Mouse (Mus musculus) hematopoietic stem cell, adult 5-6 weeks (primary cell): ENCODE measurements around the gene Tulp4. TPM values are rescaled to one million over a fixed set of nuclear protein-coding genes. Genes with fewer than 3 reads are reported as not detected.
A peak's percentile ranks its signal among the peaks of the same experiment; 100 is the strongest.

ENCODE experiments used
- ATAC-seq, 2 experiments: fragments of 125-278 bp in 1 of 2; replicated peaks in 1 of 2; 2 replicates each; pipeline ENCODE4 v1.8.0; 2016 to 2017; ENCODE audit warnings: inconsistent platforms in 2 of 2, mild to moderate bottlenecking in 2 of 2, moderate number of reproducible peaks in 2 of 2, low read depth in 1 of 2, moderate TSS enrichment in 1 of 2; ENCODE audit not compliant: low FRiP score in 2 of 2, poor library complexity in 2 of 2, severe bottlenecking in 2 of 2, insufficient read depth in 1 of 2, low TSS enrichment in 1 of 2
- total RNA-seq: library from RNA; stranded (forward); fragments of 172-1452, 232-1000 nt; gene quantifications from 2 replicates; pipeline ENCODE4 v1.2.3, GENCODE M21; 2017

Tulp4 gene
- 10.1 and 16.3 TPM in 2 replicates for total RNA-seq

DNA sequence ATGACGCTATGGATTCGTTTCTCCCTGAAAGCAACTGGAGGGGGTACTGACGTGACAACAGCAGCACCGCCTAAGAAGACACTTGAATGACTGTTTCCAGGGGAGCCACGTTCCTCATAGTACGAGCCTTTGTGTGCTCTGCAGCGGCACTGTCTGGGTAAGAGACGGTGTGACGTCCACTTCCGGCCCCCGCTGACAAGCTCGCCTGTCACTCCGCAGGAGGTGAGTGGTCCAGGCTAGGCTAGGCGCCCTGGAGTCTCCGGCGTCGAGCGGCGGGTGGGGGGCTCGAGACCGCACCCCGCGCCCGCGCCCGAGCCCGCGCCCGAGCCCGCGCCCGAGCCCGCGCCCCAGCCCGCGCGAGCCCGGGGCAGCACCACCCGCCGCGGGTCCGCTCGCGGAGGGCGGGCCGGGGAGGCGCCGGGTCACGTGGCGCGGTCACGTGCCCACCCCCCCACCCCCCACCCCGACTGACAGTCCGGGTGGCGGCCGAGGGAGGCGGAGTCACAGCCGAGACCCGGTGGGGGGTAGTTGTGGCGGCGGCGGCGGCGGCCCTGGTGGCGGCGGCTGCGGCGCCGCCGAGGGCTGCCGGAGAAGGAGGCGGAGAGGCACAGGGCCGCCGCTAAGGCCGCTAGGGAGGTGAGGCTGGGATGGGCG lies at the start of gene Tulp4:
TSS of gene Tulp4 (plus strand) at position 77 of the 654 bp plus-strand sequence.
- ATAC-seq: peak; percentile 67 to 80

DNA sequence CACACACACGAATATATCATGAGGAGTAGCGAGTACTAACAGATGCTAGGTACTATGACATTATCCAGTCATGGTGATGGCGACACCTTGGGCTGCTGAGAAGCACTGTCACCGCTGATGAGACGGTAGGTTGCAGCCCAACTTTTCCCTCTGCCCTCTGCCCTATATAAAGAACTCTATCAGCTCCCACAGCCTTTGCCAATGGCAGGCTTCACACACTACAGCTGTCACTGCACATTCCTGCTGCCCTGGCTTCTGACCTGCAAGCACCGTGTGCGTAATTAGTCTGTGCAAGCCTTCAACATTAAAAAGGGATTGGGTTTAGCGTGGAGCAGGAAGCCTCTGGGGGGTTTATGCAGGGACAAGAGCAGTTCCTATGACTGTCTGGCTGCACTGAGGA lies 43.4 kb upstream of the Tulp4 start:
- no peak for ATAC-seq

DNA sequence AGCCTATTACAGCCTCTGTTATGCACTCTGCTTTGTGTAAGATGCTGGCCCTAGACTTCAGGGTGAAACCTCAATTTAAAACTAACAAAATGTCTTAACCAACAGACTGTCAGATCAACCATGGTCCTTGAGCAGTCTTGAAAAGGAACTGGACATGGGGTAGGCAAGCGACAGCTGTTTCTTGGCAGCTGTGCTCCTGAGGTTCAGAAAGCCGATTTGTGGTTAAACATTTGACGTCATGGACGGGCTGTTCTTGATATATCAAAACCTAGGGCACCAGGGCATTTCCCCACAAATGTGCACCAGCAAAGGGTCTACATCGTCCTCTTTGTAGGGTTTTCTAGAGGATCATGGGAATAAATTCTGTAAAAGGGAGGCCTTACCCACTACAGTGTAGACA lies 42.7 kb upstream of the Tulp4 start:
- ATAC-seq: no peak

DNA sequence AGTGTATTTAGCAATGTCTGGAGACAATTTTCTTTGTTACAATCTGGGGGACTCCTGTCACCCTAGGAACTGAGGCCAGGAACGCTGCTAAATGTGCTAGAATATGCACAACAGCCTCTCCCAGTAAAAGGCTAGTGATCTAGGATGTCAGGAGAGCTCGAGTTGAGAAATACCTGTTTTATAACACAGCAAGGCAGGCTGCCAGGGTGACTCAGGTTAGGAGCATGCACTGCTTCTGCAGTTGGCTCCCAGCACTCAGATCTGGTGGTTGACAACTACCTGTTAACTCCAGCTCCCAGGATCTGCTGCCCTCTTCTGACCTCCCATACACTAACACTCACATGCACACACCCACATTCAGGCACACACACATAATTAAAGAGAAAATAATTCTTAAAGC lies 40.2 kb upstream of the Tulp4 start:
- no peak for ATAC-seq

DNA sequence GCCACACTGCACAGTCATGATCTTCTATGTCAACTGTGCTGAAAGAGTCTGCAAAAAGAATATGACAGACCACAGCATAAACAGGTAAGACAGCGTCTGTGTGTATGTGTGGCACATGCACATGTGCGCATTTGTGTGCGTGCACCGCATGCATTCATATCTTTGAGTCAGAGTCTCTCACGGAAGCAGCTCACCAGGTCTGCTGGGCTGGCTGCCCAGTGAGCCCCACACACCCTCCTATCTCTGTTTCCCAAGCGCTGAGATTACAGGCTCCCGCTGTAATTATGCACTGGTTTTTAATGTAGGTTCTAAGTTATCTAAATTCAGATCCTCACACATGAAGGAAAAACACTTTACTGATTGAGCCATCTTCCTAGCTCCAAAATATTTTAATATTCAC lies 38.6 kb upstream of the Tulp4 start:
- ATAC-seq: no peak

DNA sequence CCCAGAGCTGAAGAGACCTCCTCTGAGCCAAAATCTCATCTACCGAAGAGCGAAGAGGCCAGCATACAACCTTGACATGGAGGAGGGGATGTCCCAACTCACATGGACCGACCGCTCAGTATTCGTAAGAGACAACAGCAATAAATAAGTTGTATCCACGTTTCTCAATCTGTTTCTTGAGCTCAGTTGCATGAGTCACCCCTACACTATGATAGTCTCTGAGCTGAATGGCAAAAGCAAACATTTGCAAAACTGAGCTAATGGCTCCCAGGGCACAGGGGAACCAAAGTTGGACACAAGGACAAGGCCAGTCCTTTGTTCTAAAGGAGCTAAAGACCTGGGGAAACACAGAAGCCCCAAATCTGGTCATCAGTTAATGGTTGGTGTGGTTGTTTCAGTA lies 36.4 kb upstream of the Tulp4 start:
- ATAC-seq: no peak

DNA sequence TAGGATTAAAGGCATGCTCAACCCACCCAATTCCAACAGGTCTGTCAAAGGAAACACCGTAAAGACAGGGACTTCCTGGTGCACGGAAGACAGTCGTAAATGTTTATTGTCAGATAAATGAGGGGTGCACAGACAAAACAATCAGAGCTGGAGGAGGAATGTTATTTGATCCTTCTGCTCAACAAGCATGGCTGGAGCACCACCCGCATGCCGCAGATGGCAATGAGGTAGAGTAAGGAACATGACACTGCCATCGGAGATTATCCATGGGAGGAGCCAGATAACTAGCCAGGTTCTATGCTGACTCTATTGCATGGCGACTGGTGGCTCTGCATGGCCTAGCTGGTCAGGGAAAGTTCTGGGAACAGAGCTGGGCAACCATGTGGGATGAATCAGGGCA lies 32.8 kb upstream of the Tulp4 start:
- no peak for ATAC-seq

DNA sequence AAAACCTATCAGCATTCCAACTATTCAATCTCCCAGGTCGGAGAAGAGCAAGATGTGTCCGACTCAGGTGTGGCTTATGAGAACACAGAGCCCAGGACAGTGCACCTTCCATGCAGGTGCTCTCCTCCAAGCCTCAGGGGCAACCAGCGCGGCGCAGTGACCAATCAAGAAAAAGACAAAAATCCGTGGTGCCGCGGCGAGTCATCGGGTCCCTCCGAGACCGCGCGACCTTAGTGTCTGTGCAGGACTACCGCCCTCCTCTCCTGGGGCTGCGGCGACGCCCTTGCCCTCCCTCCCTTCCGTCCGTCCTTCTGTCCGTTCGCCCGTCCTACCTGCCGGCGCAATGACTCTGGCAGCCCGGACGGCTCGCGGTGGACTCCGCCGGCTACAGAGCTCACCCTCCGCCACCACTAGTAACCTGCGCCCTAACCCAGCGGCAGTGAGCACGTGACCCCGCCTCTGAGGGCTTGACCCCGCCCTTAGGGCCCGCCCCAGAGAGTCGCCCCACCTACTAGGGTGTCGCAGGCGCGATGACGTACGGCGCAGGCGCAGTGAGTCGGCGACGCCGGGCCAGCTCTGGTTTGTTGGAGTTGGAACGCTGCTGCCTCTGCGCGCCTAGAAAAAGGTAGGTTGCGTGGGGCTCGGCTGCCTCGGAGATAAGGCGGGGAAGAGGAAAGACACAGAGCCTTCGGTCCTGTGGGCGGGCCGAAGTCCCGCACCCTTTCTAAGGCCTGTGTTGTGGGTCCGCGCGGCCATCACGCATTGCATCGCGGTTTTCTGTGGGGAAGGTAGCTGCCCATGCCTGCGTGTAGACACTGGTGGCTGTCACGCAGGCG lies 26.7 kb upstream of the Tulp4 start, which contains the start of the genes Serac1 and Gtf2h5:
TSS of gene Serac1 (minus strand) at position 455 of the 836 bp plus-strand sequence.
TSS of gene Gtf2h5 (plus strand) at position 500 of the 836 bp plus-strand sequence.
- ATAC-seq: peak; percentile 98

DNA sequence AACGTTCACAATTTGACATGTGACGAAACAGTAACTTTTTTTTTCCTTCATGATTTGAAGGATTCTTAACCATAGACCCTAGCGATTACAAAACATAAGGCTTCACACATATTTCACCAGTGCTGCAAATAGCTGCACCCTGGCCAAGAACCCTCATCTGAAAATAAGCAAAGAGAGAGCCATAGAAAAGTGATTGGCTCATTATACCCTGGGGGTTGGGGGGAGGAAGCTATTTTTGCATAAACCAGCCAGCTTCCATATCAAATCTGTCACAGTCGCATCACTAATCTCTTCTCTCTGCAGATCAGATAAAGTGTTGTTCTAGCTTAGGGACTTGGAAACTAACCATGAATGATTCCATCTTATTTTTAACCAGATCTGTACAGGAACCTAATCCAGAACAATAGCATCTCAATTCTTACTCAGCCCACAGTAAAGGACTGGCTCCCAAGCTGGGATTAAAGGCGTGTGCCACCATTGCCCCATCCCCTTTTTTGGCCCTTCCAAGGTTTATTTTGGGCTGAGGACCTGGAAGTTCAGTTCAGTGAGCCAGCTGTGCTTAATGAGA lies 22.8 kb upstream of the Tulp4 start:
- ATAC-seq: no peak

DNA sequence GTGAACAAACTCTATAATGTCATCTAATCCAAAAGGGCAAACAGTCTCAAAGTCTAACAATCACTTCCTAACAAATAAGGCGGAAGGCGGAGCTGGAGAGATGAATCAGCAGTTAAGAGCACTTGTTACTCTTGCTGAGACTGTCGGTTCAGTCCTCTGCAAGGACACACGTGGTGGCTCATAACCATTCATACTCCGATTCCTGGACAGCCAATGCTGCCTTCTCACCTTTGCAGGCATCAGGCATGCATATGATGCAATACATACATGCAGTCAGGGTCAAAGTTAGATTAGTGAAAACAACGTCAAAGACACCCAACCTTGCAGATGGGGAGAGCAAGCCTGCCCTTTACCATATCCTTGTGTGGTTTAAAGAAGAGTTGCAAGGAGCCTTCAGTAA lies 14.6 kb upstream of the Tulp4 start:
- no peak for ATAC-seq

DNA sequence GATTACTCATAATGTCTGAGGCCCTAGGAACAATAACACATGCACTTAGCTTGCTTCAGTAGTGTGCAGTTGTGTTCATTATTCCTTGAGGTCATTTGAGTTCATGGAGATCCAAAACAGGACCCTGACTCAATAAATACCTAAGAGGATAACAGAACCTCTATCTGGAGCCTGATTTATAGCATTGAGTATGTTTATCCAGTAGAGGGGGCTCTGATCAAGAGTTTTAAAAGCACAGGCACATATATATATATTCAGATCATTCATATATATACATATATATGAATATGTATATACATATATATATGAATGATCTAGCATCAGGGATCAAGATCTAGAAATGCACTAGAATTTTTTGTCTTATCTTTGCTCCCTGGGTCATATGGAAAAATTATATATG lies 10.7 kb upstream of the Tulp4 start:
- ATAC-seq: no peak

DNA sequence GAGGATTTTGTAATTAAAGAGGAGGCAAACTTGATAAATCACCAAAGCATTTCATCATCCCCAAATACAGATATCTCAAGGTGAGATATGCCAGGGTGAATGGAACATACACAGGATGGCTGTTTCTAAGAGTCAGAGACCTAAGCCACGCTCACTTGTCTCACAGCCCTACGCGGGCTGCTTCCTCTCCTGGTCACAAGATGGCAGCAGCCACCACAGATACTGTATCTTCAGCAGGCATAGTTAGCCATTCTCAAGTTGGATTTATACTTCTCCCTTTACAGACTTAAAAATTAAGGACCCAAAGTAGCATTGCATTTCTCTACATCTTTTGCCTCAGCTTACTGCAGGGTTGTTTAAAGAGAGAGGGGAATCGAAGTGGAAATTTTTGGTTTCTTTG lies 8.4 kb upstream of the Tulp4 start:
- ATAC-seq: peak; percentile 75; a peak in 3 of 4 replicates

DNA sequence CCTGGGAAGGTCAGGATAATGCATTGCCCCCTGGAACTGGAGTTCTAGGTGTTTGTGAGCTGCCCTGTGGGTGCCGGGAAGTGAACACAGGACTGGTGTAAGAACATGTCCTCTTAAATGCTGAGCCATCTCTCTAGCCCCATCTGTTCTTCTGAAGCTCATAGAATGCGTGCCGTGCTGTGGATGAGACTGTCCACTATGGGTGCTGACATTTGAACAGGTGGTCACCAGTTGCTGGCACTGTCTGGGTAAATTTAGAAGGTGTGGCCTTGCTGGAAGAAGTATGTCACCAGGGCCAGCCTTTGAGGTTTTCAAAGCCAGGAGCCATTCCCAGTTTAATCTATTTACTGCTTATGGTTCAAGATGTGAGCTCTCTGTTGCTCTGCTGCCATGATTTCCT lies 4.0 kb upstream of the Tulp4 start:
- ATAC-seq: no peak

DNA sequence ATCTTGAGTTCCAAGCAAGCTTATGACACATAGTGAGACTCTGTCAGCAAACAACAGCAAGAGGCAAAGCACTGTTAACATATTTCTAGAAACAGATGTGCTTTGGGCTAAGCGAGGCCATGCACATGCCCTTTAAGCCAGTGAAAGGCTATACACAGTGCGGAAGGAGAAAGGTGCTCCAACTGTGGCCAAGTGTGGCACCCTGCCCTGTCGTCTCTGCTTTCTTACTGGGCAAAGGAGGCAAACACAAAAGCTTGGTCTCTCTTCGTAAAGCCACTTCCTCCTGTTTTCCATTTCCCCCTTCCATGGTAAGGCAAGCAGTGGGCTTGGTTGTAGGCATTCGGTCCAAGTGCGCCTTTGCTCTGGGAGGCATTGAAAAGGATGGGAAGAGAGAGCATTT lies 2.7 kb upstream of the Tulp4 start:
- ATAC-seq: no peak

DNA sequence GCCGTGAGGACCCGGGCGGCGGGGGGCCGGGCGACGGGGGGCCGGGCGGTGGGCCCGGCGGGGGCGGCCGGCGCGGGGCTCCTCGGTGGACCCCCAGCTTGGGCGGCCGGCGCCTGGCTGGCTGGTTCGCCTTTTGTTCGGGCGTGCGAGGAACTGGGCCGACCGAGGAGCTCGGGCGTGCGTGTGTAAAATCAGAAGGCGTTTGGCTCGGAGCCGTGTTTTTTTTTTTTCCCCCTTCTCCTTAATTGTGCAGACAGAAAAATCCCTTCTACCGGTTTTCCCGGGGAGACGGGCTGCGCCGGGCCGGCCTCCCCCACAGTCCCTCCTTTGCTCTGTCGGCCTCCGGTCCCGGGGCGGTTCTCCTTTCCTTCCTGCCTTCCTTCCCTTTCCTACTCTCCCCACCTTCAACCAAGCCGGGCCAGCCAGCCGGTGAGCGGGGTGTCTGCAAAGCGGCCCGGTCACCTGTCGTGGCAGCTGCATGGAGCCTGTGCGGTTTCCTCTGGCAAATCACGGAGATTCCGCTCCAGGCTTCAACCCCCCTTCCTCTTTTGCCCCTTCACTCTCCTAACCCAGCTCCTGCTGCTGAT lies 871 bp downstream of the Tulp4 start:
- peak; percentile 63 to 82 for ATAC-seq

DNA sequence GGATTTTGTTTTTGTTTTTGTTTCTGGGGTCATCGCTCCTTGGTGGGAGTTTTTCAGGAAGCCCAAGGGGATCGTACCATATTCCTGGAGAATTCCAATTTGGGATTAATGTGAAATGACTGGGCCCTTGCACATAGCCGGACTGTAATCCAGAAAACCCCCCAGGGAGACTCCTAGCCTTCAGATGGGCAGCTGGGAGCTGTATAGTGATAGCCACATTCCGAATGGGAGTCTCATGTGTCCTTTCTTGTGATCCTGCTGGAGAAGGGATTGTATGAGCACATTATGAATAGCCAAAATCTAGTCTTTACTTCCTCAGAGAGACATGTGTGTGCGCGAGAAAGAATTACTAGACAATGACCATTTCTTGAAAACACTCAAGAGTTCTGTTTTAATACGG lies 1.9 kb downstream of the Tulp4 start:
- no peak for ATAC-seq

DNA sequence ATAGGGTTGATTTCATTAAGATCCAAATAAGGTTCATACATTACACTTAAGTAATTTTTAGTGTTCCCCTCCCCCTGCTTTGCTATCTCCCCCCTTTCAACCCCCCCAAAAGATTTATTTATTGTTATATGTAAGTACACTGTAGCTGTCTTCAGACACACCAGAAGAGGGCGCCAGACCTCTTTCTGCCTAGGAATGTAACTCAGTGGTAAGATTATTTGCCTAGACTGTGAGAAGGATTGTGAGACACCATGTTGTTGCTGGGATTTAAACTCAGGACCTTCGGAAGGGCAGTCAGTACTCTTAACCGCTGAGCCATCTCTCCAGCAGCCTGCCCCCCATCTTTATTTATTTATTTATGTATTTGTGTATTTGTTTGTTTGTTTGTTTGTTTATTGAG lies 4.7 kb downstream of the Tulp4 start:
- ATAC-seq: no peak

DNA sequence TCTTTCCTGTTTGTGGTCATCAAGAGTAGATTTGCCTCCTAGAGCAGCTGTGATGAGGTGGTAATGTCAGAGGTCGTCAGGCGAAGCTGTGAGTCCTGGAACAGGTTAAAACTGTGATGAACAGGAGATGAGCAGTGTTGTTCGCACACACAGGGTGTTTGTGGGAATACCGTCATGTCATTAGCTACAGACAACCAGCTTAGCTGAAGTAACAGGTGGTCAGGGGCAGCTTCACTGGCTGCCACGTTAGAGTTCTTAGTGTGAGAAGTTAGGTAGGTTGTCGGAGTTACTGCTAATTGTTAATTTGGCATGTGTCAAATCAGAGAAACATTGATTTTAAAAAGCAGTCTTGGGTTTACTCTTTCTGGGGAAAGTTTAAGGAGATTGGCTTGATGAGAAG lies 7.4 kb downstream of the Tulp4 start:
- ATAC-seq: no peak
